In the genomic region with DNA sequence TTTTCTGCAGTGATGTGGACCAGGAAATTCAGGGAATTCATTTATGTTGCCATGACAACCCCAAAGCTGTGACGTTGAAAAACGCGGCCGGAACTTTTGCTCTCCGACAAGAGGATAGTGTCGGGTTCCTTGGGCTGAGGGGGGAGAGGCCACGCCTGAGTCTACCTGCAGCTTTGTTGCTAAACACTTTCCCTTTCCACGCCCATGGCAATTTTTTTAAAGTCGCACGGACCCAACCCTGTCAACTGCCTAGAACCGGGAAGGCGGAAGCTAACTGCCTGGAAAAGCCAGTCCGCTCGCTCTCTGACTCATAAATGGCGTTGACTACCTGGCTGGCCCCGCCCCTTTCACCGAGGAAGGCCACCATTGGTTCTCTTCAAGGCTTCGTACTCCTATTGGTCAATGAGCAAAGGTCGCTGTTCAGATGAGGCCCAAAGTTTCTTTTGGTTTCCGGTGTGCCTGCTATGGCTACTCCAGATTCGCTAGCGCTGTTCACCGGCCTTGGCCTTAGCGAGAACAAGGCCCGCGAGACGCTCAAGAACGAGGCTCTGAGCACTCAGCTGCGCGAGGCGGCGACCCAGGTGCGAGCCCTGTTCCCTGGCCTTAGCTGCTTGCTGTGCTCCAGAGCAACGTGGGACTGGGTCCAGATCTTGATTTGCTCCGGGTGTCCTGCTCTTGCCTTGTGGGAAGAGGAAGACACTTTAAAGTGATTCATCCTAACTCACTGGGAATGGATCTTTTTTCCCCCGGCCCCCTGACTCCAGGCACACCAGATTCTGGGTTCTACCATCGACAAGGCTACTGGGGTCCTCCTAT, we compare ENCODE assay signal across 8 mouse cellular contexts. TPM values are rescaled to one million over a fixed set of nuclear protein-coding genes. Genes with fewer than 3 reads are reported as not detected.
DNase-seq lines count a peak whose midpoint lies in the region; ATAC-seq and TF ChIP-seq lines count a peak whose summit lies in the region.

Gene Qars (plus strand): TSS at position 88 of the 816 bp plus-strand sequence.

- H3K36me3 ChIP-seq in E14TG2a.4 (ENCODE audit: insufficient read depth, low read length) = peaks cover 51% of the 10 kb centered on the region
- H3K36me3 ChIP-seq in forebrain, embryonic 12.5 days (replicated peaks) = peaks cover 43% of the 10 kb centered on the region
- peaks cover 35% of the 10 kb centered on the region for H3K36me3 ChIP-seq in heart, postnatal 0 days (replicated peaks; ENCODE audit: control insufficient read depth, insufficient read depth, low read length)
- peaks cover 10% of the 10 kb centered on the region for H3K36me3 ChIP-seq in liver, embryonic 16.5 days (ENCODE audit: control insufficient read depth, insufficient read depth)
- peaks cover 45% of the 10 kb centered on the region for H3K36me3 ChIP-seq in neural tube, embryonic 13.5 days
- no peaks in the 10 kb centered on the region; the same call in 1 of the 2 replicates for H3K36me3 ChIP-seq in testis, adult 2 months (ENCODE audit: control insufficient read depth, insufficient read depth, low read length)

- ATAC-seq in forebrain, embryonic 12.5 days (ENCODE audit: low FRiP score) = peak; percentile 97
- peak; percentile 98 for ATAC-seq in heart, postnatal 0 days (ENCODE audit: insufficient read depth, low read depth)
- ATAC-seq in liver, embryonic 16.5 days (ENCODE audit: low read depth) = peak; percentile 98
- peak; percentile 97 for ATAC-seq in neural tube, embryonic 13.5 days (ENCODE audit: low read depth)

- no peaks in the 10 kb centered on the region for H3K9me3 ChIP-seq in E14TG2a.4 (ENCODE audit: low read length)
- no peaks in the 10 kb centered on the region for H3K9me3 ChIP-seq in forebrain, embryonic 12.5 days
- H3K9me3 ChIP-seq in heart, postnatal 0 days (replicated peaks; ENCODE audit: control insufficient read depth, low read length) = no peaks in the 10 kb centered on the region
- no peaks in the 10 kb centered on the region for H3K9me3 ChIP-seq in liver, embryonic 16.5 days (replicated peaks; ENCODE audit: control insufficient read depth, low read length)
- H3K9me3 ChIP-seq in neural tube, embryonic 13.5 days = no peaks in the 10 kb centered on the region

- H3K27me3 ChIP-seq in E14TG2a.4 (ENCODE audit: insufficient read depth, low read length) = no peaks in the 10 kb centered on the region
- no peaks in the 10 kb centered on the region for H3K27me3 ChIP-seq in forebrain, embryonic 12.5 days
- H3K27me3 ChIP-seq in heart, postnatal 0 days (ENCODE audit: control insufficient read depth, insufficient read depth, low read length) = no peaks in the 10 kb centered on the region
- no peaks in the 10 kb centered on the region for H3K27me3 ChIP-seq in liver, embryonic 16.5 days (ENCODE audit: control insufficient read depth, insufficient read depth, low read depth, low read length)
- no peaks in the 10 kb centered on the region for H3K27me3 ChIP-seq in neural tube, embryonic 13.5 days
- no peaks in the 10 kb centered on the region for H3K27me3 ChIP-seq in testis, adult 2 months (ENCODE audit: control insufficient read depth, insufficient read depth, low read length)

- TF ChIP-seq CTCF in E14TG2a.4 (conservative IDR thresholded peaks at IDR 0.05; ENCODE audit: low read length) = no peak
- no peak for TF ChIP-seq CTCF in heart, postnatal 0 days (IDR thresholded peaks at IDR 0.05; ENCODE audit: low read depth)
- no peak for TF ChIP-seq CTCF in testis, adult 2 months (IDR thresholded peaks at IDR 0.05; ENCODE audit: control insufficient read depth, insufficient read depth, insufficient replicate concordance, low read depth, low read length)

- peaks cover 32% of the 10 kb centered on the region for H3K4me1 ChIP-seq in E14TG2a.4 (replicated peaks; ENCODE audit: low read depth, low read length)
- peaks cover 17% of the 10 kb centered on the region for H3K4me1 ChIP-seq in forebrain, embryonic 12.5 days
- H3K4me1 ChIP-seq in heart, postnatal 0 days (ENCODE audit: control insufficient read depth, insufficient read depth) = peaks cover 8% of the 10 kb centered on the region
- peaks cover 14% of the 10 kb centered on the region for H3K4me1 ChIP-seq in liver, embryonic 16.5 days (ENCODE audit: control insufficient read depth, low read depth, low read length)
- H3K4me1 ChIP-seq in neural tube, embryonic 13.5 days (replicated peaks) = peaks cover 19% of the 10 kb centered on the region
- peaks cover 6% of the 10 kb centered on the region for H3K4me1 ChIP-seq in testis, adult 2 months (ENCODE audit: control insufficient read depth, insufficient read depth, low read length)

- WGBS in forebrain, embryonic 12.5 days = under 1% methylated on average over 37 of the region's 37 CpGs
- WGBS in heart, postnatal 0 days = under 1% methylated on average over 37 of the region's 37 CpGs
- WGBS in liver, embryonic 16.5 days (ENCODE audit: insufficient replicate concordance) = under 1% methylated on average over 37 of the region's 37 CpGs
- under 1% methylated on average over 37 of the region's 37 CpGs for WGBS in neural tube, embryonic 13.5 days

- TF ChIP-seq POLR2A in testis, adult 2 months (IDR thresholded peaks at IDR 0.05; ENCODE audit: control insufficient read depth, low read depth, low read length) = peak; percentile 71; the same call in 1 of the 2 replicates

- H3K27ac ChIP-seq in forebrain, embryonic 12.5 days = peak within 1 kb of the TSS; percentile 75
- H3K27ac ChIP-seq in heart, postnatal 0 days (ENCODE audit: low read depth) = peak within 1 kb of the TSS; percentile 89
- peak within 1 kb of the TSS; percentile 89 for H3K27ac ChIP-seq in liver, embryonic 16.5 days (ENCODE audit: low read length)
- peak within 1 kb of the TSS; percentile 75 for H3K27ac ChIP-seq in neural tube, embryonic 13.5 days (replicated peaks)
- H3K27ac ChIP-seq in testis, adult 2 months (ENCODE audit: control insufficient read depth, insufficient read depth, low read depth, low read length) = peak within 1 kb of the TSS; percentile 92

- H3K4me3 ChIP-seq in E14TG2a.4 (replicated peaks; ENCODE audit: low read length) = peak within 1 kb of the TSS; percentile 91
- peak within 1 kb of the TSS; percentile 71 for H3K4me3 ChIP-seq in forebrain, embryonic 12.5 days (replicated peaks)
- peak within 1 kb of the TSS; percentile 77 for H3K4me3 ChIP-seq in heart, postnatal 0 days (ENCODE audit: low read depth, low read length)
- peak within 1 kb of the TSS; percentile 89 for H3K4me3 ChIP-seq in liver, embryonic 16.5 days (ENCODE audit: low read depth, low read length)
- peak within 1 kb of the TSS; percentile 73 for H3K4me3 ChIP-seq in neural tube, embryonic 13.5 days
- peak within 1 kb of the TSS; percentile 92 for H3K4me3 ChIP-seq in testis, adult 2 months (ENCODE audit: control insufficient read depth, low read depth, low read length)

- peak within 1 kb of the TSS; percentile 72 for H3K9ac ChIP-seq in forebrain, embryonic 12.5 days
- peak within 1 kb of the TSS; percentile 73 for H3K9ac ChIP-seq in heart, postnatal 0 days (replicated peaks; ENCODE audit: low read depth, low read length)
- peak within 1 kb of the TSS; percentile 86 for H3K9ac ChIP-seq in liver, embryonic 16.5 days (ENCODE audit: low read depth, low read length)
- peak within 1 kb of the TSS; percentile 78 for H3K9ac ChIP-seq in neural tube, embryonic 13.5 days

- peak; percentile 97 for DNase-seq in c-Kit-positive CD71-positive TER-119-positive erythroid progenitor cells, embryonic 14.5 days (ENCODE audit: low spot score)
- peak; percentile 98 for DNase-seq in heart, postnatal 0 days (ENCODE audit: low spot score)
- peak; percentile 96 to 98 for DNase-seq in kidney, postnatal 4 days

- peak within 1 kb of the TSS; percentile 87 for H3K4me2 ChIP-seq in forebrain, embryonic 12.5 days
- peak within 1 kb of the TSS; percentile 94 for H3K4me2 ChIP-seq in heart, postnatal 0 days (ENCODE audit: low read depth, low read length)
- peak within 1 kb of the TSS; percentile 91 for H3K4me2 ChIP-seq in liver, embryonic 16.5 days (ENCODE audit: low read depth, low read length)
- H3K4me2 ChIP-seq in neural tube, embryonic 13.5 days = peak within 1 kb of the TSS; percentile 93

- no peak for TF ChIP-seq EP300 in heart, postnatal 0 days (IDR thresholded peaks at IDR 0.05; ENCODE audit: low read depth)

RNA-seq across cellular contexts. Expression of gene Qars, which starts in this region (rescaled TPM):
- polyA plus RNA-seq in forebrain, embryonic 12.5 days (2016; fragmentation: Nextera tagmentation; extraction: Ambion mirVana) = 85.7 and 91.4 TPM in 2 replicates
- total RNA-seq in heart, postnatal 0 days (2014; rRNA removed; ENCODE audit: low replicate concordance) = 175 and 188 TPM in 2 replicates
- 44.7 and 49.2 TPM in 2 replicates for polyA plus RNA-seq in heart, postnatal 0 days (2015; fragmentation: Nextera tagmentation; extraction: Ambion mirVana)
- 47.0 and 51.4 TPM in 2 replicates for polyA plus RNA-seq in liver, embryonic 16.5 days (2015; fragmentation: Nextera tagmentation; extraction: Ambion mirVana)
- polyA plus RNA-seq in neural tube, embryonic 13.5 days (2015; fragmentation: Nextera tagmentation; extraction: Ambion mirVana) = 69.1 and 80.0 TPM in 2 replicates
- 159 and 195 TPM in 2 replicates for polyA plus RNA-seq in testis, adult 2 months (2012; rRNA removed)

Comparison
In these comparisons a context has a peak if more than half of its experiments do, and no peak if none do; other contexts are left out.
1. Peak in every context shown above with its lines: DNase-seq, ATAC-seq, H3K4me3 ChIP-seq and H3K27ac ChIP-seq.